Comparison of ENCODE assay signal across 17 mouse cellular contexts in the genomic region with DNA sequence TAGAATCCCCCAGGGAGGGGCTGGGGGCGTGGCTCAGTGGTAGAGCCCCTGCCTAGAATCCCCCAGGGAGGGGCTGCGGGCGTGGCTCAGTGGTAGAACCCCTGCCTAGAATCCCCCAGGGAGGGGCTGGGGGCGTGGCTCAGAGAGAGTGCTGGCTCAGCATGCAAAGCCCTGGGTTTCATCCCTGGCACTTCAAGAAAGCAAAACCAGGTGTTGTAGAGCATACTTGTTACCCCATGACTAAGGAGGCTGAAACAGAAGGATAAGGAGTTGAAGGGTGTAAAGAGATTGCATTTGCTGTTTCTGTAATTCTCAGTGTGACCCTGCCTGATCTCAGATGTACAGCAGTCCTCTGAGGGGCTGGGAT. TPM values are rescaled to one million over a fixed set of nuclear protein-coding genes. Genes with fewer than 3 reads are reported as not detected.
DNase-seq lines count a peak whose midpoint lies in the region; ATAC-seq and TF ChIP-seq lines count a peak whose summit lies in the region.
"Had no signal": no experiment of that assay in that cellular context is flagged by ENCODE, and none has a peak within 500 bp of the region (broad histone marks: within the 10 kb centered on the region; RNA-seq: fewer than 3 reads in every experiment).

No protein-coding gene starts in this region.

- no peaks in the 10 kb centered on the region for H3K79me2 ChIP-seq in heart, adult 2 months (replicated peaks; ENCODE audit: control insufficient read depth, insufficient read depth, low read length)
- no peaks in the 10 kb centered on the region for H3K79me2 ChIP-seq in CH12.LX (replicated peaks; ENCODE audit: control insufficient read depth, extremely low read depth, insufficient read depth, poor library complexity, severe bottlenecking)

- H3K4me2 ChIP-seq in heart, embryonic 13.5 days, result no peak overlapping the region
- no peak overlapping the region for H3K4me2 ChIP-seq in CH12.LX (ENCODE audit: insufficient read depth, low read depth, poor library complexity, severe bottlenecking)
- H3K4me2 ChIP-seq: embryonic facial prominence, embryonic 13.5 days; forebrain, embryonic 13.5 days; hindbrain, embryonic 15.5 days; kidney, embryonic 15.5 days had no signal

- H3K36me3 ChIP-seq in heart, adult 2 months (ENCODE audit: control insufficient read depth, insufficient read depth, low read length), result no peaks in the 10 kb centered on the region
- peaks cover 11% of the 10 kb centered on the region for H3K36me3 ChIP-seq in heart, embryonic 13.5 days
- H3K36me3 ChIP-seq in CH12.LX (replicated peaks in 1 of 2; ENCODE audit: control insufficient read depth in 1 of 2, insufficient read depth in 1 of 2, low read length in 1 of 2), result peaks cover 0 to 20% of the 10 kb centered on the region in 2 experiments
- H3K36me3 ChIP-seq: G1E had no signal

- dilution Hi-C loops in CH12.LX (cut with MboI; ENCODE audit: extremely low pct_ligation_motif_present, extremely low pct_unique_long_range_greater_than_20kb, low sequenced_read_pairs), result no loop called here

- H3K27ac ChIP-seq in heart, adult 2 months, result peak overlapping the region; percentile 66
- H3K27ac ChIP-seq in heart, embryonic 13.5 days (replicated peaks), result peak overlapping the region; percentile 77
- H3K27ac ChIP-seq in CH12.LX (ENCODE audit: insufficient read depth, low read depth), result no peak overlapping the region
- H3K27ac ChIP-seq: embryonic facial prominence, embryonic 13.5 days; forebrain, embryonic 13.5 days; hindbrain, embryonic 15.5 days; kidney, embryonic 15.5 days had no signal

- WGBS in heart, adult 2 months, result 84% methylated on average over 4 of the region's 4 CpGs
- WGBS in heart, embryonic 13.5 days, result 78% methylated on average over 4 of the region's 4 CpGs

- H3K4me1 ChIP-seq in heart, adult 2 months (ENCODE audit: control insufficient read depth, insufficient read depth, low read length), result peaks cover 7% of the 10 kb centered on the region; the same call in 1 of the 2 replicates
- peaks cover 55% of the 10 kb centered on the region for H3K4me1 ChIP-seq in heart, embryonic 13.5 days
- peaks cover 14 to 60% of the 10 kb centered on the region in 2 experiments for H3K4me1 ChIP-seq in CH12.LX (ENCODE audit: control insufficient read depth in 1 of 2, insufficient read depth in 2 of 2)

- DNase-seq in heart, adult 2 months, result no peak
- DNase-seq in heart, postnatal 4 days, result no peak
- no peak for DNase-seq in heart, postnatal 10 days
- DNase-seq in CH12.LX (ENCODE audit: extremely low read depth), result peak; percentile 65
- peak; percentile 65 for DNase-seq in R1 (ENCODE audit: low read depth, low spot score)
- DNase-seq in ovary, adult 18-20 months (ENCODE audit: low spot score), result no peak
- DNase-seq: cerebellum, adult 18-20 months; cerebellum, adult 9-11 months; cerebellum, postnatal 36 days; forebrain, postnatal 0 days; kidney, adult 2 months had no signal

- no peak overlapping the region for H3K4me3 ChIP-seq in heart, adult 2 months
- H3K4me3 ChIP-seq in heart, embryonic 13.5 days, result no peak overlapping the region
- no peak overlapping the region for H3K4me3 ChIP-seq in CH12.LX (replicated peaks in 1 of 3; ENCODE audit: low read depth in 2 of 3, low read length in 2 of 3, poor library complexity in 1 of 3)
- H3K4me3 ChIP-seq: embryonic facial prominence, embryonic 13.5 days; forebrain, embryonic 13.5 days; hindbrain, embryonic 15.5 days; kidney, embryonic 15.5 days had no signal

- no peak for TF ChIP-seq EP300 in heart, adult 2 months (IDR thresholded peaks at IDR 0.05; ENCODE audit: insufficient read depth, low read depth, low read length)
- no peak for TF ChIP-seq EP300 in CH12.LX (IDR thresholded peaks at IDR 0.05; ENCODE audit: low read length)

- H3K9ac ChIP-seq in heart, adult 2 months (ENCODE audit: low read depth, low read length), result no peak overlapping the region
- H3K9ac ChIP-seq in heart, embryonic 13.5 days, result no peak overlapping the region
- H3K9ac ChIP-seq in CH12.LX (ENCODE audit: insufficient read depth, low read depth), result no peak overlapping the region
- H3K9ac ChIP-seq: embryonic facial prominence, embryonic 13.5 days; forebrain, embryonic 13.5 days; forebrain, postnatal 0 days; hindbrain, embryonic 15.5 days; kidney, embryonic 15.5 days had no signal

- peaks cover 4% of the 10 kb centered on the region for H3K9me3 ChIP-seq in heart, embryonic 13.5 days
- H3K9me3 ChIP-seq in CH12.LX (replicated peaks; ENCODE audit: low read length), result peaks cover 6% of the 10 kb centered on the region
- H3K9me3 ChIP-seq: hindbrain, embryonic 15.5 days had no signal

- TF ChIP-seq RAD21 in CH12.LX (IDR thresholded peaks at IDR 0.05; ENCODE audit: low read depth, low read length), result no peak

- H3K27me3 ChIP-seq in heart, adult 2 months (ENCODE audit: control insufficient read depth, insufficient read depth, low read length), result no peaks in the 10 kb centered on the region
- no peaks in the 10 kb centered on the region for H3K27me3 ChIP-seq in heart, embryonic 13.5 days (replicated peaks)
- H3K27me3 ChIP-seq in CH12.LX (replicated peaks), result no peaks in the 10 kb centered on the region
- H3K27me3 ChIP-seq: embryonic facial prominence, embryonic 13.5 days; forebrain, embryonic 13.5 days; hindbrain, embryonic 15.5 days; kidney, embryonic 15.5 days had no signal

- in situ Hi-C loops in CH12.LX (cut with MboI; ENCODE audit: low pct_ligation_motif_present, low pct_unique_long_range_greater_than_20kb, low sequenced_read_pairs), result no loop called here

- intact Hi-C loops in heart, adult 2 months (cut with DNase I), result no loop called here
- intact Hi-C loops in heart, postnatal 10 days (cut with DNase I), result no loop called here

- no peak for ATAC-seq in heart, embryonic 13.5 days (ENCODE audit: extremely low read depth, insufficient number of reproducible peaks, low FRiP score, low TSS enrichment)
- ATAC-seq: forebrain, embryonic 13.5 days; forebrain, postnatal 0 days had no signal

- no peak for TF ChIP-seq POLR2A in heart, adult 2 months (IDR thresholded peaks at IDR 0.05; ENCODE audit: insufficient read depth, low read depth, low read length)
- no peak for TF ChIP-seq POLR2A in CH12.LX (IDR thresholded peaks at IDR 0.05; ENCODE audit: low read depth, low read length)

- no peak for TF ChIP-seq CTCF in heart, adult 2 months (IDR thresholded peaks at IDR 0.05)
- no peak for TF ChIP-seq CTCF in CH12.LX (conservative IDR thresholded peaks at IDR 0.05 in 1 of 2, IDR thresholded peaks at IDR 0.05 in 1 of 2; ENCODE audit: low read depth in 2 of 2, low read length in 2 of 2)

TF ChIP-seq in CH12.LX, 34 proteins besides CTCF, POLR2A, EP300 and RAD21:
- 0 out of 2 replicates have a peak, but pooled peaks have one; percentile 43 for TF ChIP-seq KAT2A (IDR thresholded peaks at IDR 0.05; ENCODE audit: insufficient replicate concordance, low read length)
- TF ChIP-seq MXI1 (IDR thresholded peaks at IDR 0.05; ENCODE audit: low read depth, low read length), result no peak
- TF ChIP-seq MAFK (IDR thresholded peaks at IDR 0.05; ENCODE audit: insufficient replicate concordance, low read length), result peak; percentile 74; the same call in 1 of the 2 replicates
- TF ChIP-seq BHLHE40 (IDR thresholded peaks at IDR 0.05; ENCODE audit: low read depth, low read length), result no peak

RNA-seq across cellular contexts. Expression of a gene that starts 22.4 kb away (rescaled TPM):
- 10 to 100 TPM; 20.7 to 21.1 TPM for total RNA-seq in heart, adult 2 months (2021)
- 14.2 and 18.2 TPM in 2 replicates for polyA plus RNA-seq in heart, adult 2 months (2012; rRNA removed)
- 10 to 100 TPM; 15.9 to 16.8 TPM for total RNA-seq in heart, postnatal 4 days (2021)
- polyA plus RNA-seq in heart, embryonic 13.5 days (2015; fragmentation: Nextera tagmentation; extraction: Ambion mirVana), result 5.3 and 6.4 TPM in 2 replicates
- total RNA-seq in heart, postnatal 10 days (2021), result 10 to 100 TPM; 21.4 to 23.4 TPM
- total RNA-seq in CH12.LX (2012; rRNA removed) (1.2 and 1.3 TPM in 2 replicates), CH12.LX (2014; rRNA removed) (0.31 and 0.35 TPM in 2 replicates)
- 3.8 and 3.9 TPM in 2 replicates for polyA plus RNA-seq in CH12.LX (2012; ENCODE audit: insufficient read length, low read depth)
- polyA plus RNA-seq: G1E had no signal

RNA-seq across cellular contexts. Expression of a gene that starts 54.7 kb away (rescaled TPM):
- total RNA-seq in heart, adult 2 months (2021), result 10 to 100 TPM; 30.2 to 33.7 TPM
- polyA plus RNA-seq in heart, adult 2 months (2012; rRNA removed), result 19.8 and 23.5 TPM in 2 replicates
- 10 to 100 TPM; 26.9 to 30.6 TPM for total RNA-seq in heart, postnatal 4 days (2021)
- polyA plus RNA-seq in heart, embryonic 13.5 days (2015; fragmentation: Nextera tagmentation; extraction: Ambion mirVana), result 24.3 and 25.4 TPM in 2 replicates
- 10 to 100 TPM; 25.3 to 29.2 TPM for total RNA-seq in heart, postnatal 10 days (2021)
- total RNA-seq in CH12.LX (2012; rRNA removed) (42.3 and 42.7 TPM in 2 replicates), CH12.LX (2014; rRNA removed) (24.6 and 25.4 TPM in 2 replicates)
- 31.0 and 31.8 TPM in 2 replicates for polyA plus RNA-seq in CH12.LX (2012; ENCODE audit: insufficient read length, low read depth)

Comparison
In these comparisons a context has a peak if more than half of its experiments do, and no peak if none do; other contexts are left out.
1. DNase-seq: peak in CH12.LX (single experiment) and R1 (single experiment); none in heart, adult 2 months (0 of 2), heart, postnatal 4 days (single experiment), heart, postnatal 10 days (0 of 2) and ovary, adult 18-20 months (single experiment).
2. RNA of a gene that starts 22.4 kb away (total RNA-seq): 21.4 to 23.4 TPM in heart, postnatal 10 days, 20.7 to 21.1 TPM in heart, adult 2 months and 15.9 to 16.8 TPM in heart, postnatal 4 days; 0.31 to 1.3 TPM in CH12.LX; every median in the first group is over 4 times any median in the second.